Mouse (Mus musculus): ENCODE results near the gene Arfip2.

DNA sequence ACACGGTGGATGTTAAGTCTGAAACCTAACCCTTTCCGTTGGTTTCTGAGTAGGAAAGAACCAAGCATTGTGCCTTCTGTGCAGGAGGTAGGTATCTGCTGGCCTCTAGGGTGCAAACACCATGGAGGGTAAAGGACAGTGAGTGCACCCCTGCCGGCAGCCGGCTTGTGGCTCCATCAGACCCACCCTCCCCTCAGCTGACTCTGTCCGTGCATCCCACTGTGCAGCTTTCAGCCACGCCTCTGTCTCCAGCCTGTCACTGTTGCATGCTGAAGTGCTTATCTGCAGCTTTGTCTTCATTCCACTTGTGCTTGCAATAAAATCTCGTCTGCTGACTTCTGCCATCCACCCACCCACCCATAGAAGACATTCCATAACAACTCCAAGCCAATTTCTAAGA lies 50.1 kb downstream of the Arfip2 start:
- peak; percentile 33; the same call in 1 of the 2 replicates for TF ChIP-seq EP300 (IDR thresholded peaks at IDR 0.05; ENCODE audit: insufficient read depth, low read depth, low read length)
- TF ChIP-seq POLR2A (IDR thresholded peaks at IDR 0.05; ENCODE audit: insufficient read depth, low read length) = no peak
- TF ChIP-seq CTCF (IDR thresholded peaks at IDR 0.05; ENCODE audit: low read depth, low read length) = no peak
